Mouse (Mus musculus) kidney, adult 2 months (tissue): Measurements from ENCODE around the gene Ano7.

Source experiments
- CTCF ChIP-seq: fragments of 200-500 bp; conservative IDR thresholded peaks from 2 replicates; pipeline ENCODE4 v1.5.1; 2011; ENCODE audit warnings: low read depth, mild to moderate bottlenecking, control low read depth, low read length, moderate library complexity, mixed read lengths; ENCODE audit not compliant: insufficient read depth, insufficient read length
- POLR2A ChIP-seq: fragments of 200-500 bp; IDR thresholded peaks from one replicate; pipeline ENCODE4 v1.6.1; 2011; ENCODE audit warnings: low read depth, low read length, control low read depth

GRCm38 (mm10) chr1:93432087-93432486, 58.4 kb downstream of the Ano7 start:
- no peak for TF ChIP-seq CTCF
- TF ChIP-seq POLR2A, result no peak
